Mouse (Mus musculus) stomach, postnatal 0 days (tissue): ENCODE measurements around the gene Urad.

ENCODE experiments used
- CTCF ChIP-seq: IDR thresholded peaks from 2 replicates; pipeline ENCODE4 v1.5.1; 2016; ENCODE audit warnings: antibody characterized with exemption, low read depth, mild to moderate bottlenecking, moderate library complexity
- EP300 ChIP-seq: optimal IDR thresholded peaks from 2 replicates; pipeline ENCODE3; 2016; ENCODE audit warnings: antibody characterized with exemption

DNA sequence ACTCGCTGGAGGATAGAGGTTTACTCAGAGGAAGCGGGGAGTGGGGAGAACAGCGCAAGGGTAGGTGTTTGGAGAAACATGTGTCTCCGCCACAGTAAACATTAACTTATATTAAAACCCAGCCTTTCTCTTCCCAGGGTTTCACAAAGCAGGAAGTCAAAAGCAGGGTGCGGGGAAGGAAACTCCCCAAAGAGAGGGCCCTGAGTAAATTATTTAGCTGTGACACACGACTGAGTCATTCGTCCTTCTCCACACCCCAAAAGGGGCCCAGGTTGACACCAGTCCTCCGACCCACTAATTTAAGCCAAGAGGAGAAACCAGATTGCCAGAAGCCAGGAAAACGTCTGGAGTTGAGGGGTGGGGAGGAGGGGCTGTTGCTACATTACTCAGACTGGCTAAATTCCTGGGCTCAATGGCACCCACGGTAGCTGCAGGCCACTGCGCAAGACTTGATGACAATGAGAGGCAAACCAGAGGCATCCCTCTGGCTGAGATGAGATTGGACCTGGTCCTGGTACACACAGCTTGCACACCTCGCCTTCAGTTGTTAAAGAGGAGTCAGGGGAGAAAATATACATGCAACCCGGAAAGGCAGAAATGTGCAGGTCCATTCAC is 29.6 kb downstream of the Urad start:
- no peak for TF ChIP-seq CTCF
- no peak for TF ChIP-seq EP300
